Mouse (Mus musculus): ENCODE results near the gene Cbs.
"Not testable (repeated sequence)": the region's sequence is repeated elsewhere in the genome, so short reads cannot be mapped to it uniquely, and the experiment has no call there.

The Cbs gene

DNA sequence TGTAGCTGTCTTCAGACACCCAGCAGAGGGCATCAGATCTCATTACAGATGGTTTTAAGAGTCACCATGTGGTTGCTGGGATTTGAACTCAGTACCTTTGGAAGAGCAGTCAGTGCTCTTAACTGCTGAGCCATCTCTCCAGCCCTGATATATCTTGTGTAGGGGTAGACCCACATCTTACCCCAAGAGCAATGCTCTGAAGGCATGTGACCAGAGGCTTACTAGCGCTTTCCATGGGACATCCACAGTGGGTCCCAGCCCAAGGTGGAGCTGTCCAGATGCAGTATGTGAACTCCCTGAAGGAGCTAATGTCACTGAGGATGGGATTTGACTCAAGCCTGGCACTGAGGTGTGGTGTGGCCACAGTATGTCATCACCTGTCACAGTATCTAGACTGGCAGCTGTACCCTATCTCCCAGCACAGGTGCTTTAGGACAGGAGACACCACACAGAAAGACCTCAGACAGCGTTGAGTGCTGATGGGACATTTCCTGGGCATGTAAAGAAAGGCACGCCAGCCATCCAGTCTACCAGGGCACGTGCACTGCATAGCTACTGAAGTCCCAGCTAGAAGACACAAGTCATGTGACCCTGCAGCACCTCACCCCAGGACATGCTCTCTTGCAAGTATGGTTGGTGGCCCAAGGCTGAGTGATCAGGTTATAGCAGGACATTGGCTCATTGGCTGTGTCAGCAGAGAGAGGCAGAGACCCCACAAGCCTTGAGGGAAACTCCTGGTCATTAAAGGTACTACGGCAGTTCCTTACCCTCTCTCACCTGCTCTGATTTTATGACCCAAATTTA is 9.4 kb upstream of the Cbs start:
- no peak for DNase-seq (ENCODE audit: low read depth, low spot score)

DNA sequence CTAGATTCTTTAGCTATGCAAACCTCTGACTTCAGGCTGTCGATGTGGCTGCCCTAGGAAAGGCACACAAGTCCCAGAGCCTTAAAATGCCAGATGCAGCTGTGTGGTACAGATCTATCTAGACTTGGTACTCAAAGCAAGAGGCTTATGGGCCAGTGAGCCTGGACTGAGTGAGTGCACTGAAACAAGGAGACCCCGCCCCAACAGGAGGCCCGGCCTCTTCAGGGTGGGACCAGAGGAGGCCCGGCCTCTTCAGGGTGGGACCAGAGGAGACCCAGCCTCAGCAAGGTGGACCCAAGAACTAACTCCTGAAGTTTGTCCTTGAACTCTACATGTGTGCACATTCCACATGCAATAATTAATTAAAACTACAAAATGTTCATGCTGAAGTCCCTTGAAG is 5.9 kb upstream of the Cbs start:
- DNase-seq (ENCODE audit: low read depth, low spot score) = no peak

DNA sequence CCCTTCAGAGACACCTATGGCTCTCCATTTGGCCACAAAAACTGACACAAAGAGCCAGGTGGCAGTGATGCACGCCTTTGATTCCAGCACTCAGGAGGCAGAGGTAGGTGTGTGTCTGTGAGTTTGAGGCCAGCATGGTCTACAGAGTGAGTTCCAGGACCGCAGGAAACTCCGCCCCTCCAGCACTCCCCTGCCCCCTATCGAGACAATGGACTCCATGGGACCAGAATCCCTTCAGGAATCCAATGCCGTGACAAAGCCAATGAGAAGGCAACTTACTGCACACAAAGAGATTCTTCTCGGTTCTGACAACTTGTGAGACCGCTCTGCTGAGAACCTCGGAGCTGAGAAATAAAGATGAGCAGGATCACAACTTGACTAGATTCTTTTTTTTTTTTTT is 5.3 kb upstream of the Cbs start:
- DNase-seq (ENCODE audit: low read depth, low spot score) = no peak

DNA sequence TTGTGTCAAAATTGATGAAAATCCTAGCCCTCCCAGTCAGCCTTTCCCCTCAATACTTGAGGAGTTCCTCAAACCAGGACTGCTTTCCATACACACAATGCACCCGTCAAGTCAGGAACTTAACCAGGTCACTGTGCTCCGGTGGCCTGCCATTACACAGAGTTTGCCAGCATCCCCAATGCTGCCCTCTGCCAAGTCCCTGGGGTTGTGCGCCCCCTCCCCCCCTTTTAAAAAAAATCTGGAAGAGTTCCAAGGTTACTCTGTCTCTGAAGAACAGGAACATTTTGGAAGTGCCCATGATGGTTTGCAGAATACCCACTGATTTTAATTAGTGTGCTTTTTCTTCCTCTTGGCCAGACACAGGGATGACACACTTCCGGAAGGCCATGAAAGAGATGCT is 2.6 kb upstream of the Cbs start:
- no peak for DNase-seq (ENCODE audit: low read depth, low spot score)

DNA sequence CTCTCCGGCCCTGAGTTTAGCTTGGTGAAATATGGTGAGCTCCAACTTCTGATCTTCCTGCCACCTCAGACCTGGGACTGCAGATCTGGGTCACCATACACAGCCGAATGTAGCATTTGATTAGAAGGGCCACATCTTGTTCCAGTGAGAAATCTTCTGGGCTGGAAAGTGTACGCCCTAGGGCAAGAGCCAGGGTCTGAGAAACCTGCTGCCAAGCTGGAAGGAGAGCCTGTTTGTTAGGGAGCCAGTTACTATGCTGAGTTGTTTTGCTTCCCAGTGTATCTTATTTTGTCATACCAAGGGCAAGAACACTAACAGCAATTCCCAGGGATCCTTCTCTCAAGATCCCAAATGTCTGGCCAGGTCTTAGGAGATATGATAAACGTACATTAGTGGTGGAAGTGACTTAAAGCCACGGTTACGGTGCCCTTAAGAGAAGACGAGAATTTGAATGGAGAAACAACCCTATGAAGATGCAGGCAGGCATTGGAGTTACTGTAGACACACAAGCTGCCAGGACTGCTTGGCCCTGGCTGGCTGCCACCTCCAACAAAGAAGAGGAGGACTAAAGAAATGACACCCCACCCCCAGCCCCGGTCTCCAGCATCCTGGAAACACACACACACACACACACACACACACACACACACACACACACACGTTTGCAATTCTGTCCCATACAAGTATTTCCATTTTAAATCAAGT is 980 bp upstream of the Cbs start:
- DNase-seq (ENCODE audit: low read depth, low spot score) = no peak

DNA sequence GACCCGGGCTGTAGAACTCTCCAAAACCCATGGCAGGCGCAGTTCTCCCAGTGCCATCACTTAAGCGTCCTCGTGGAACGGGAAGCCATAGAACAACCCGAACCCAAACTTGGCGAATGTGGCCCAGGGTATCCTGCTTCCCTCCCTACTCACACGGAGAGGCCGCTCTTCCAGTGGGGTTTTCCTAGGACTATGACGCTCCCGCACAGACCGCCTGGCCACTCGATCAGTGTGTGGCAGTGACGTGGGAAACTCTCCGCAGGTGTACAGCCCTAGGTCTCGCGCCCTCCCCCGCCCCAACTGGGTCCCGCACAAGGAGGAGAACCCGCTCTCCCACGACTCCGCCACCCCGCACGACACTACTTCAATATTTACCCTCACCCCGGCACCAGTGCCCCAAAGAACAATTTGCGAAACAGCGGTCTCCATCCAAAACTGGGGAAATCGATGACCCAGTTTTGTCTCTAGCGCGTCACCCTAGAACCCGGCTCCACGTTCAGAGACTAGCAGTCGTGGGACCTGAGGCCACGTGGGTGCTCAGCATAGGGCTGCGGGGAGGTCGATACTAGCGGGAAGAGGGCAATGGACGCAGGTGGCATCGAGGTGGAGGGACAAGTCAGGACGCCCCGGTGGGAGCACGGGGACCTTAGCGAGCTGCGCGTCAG is 629 bp downstream of the Cbs start:
- no peak for DNase-seq (ENCODE audit: low read depth, low spot score)

DNA sequence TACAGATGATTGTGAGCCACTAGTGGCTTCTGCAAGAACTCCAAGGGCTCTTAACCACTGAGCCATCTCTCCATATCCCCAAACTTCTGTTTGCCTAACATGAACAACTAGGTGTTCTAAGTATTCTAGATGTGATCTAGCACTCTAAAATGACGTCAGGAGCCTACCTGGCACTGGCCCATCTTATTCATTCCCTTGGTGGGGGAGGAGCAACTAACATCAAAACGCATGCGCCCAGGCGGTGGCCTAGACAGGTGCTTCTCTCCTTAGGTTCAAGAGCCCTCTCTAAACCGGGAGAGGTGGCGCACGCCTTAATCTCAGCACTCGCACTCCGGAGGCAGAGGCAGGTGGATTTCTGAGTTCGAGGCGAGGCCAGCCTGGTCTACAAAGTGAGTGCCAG is 1.3 kb downstream of the Cbs start:
- DNase-seq (ENCODE audit: low read depth, low spot score) = no peak

DNA sequence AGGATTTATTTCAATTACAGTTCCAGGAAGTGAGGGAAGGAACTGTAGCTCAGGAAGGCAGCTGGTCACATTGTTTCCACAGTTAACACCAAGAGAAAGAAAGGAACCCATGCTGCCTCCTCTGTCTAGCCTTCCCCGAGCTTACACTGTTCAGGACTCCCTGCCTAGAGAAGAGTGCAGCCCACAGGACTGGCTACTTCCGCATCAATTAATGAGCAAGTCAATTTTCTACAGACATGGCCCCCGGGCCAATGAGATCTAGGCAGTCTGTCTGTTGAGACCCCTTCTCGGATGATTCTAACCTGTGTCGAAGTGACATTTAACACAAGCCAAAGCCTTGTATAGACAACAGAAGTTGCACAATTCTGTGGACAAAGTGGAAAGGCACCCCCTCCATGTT is 2.1 kb downstream of the Cbs start:
- no peak for DNase-seq (ENCODE audit: low read depth, low spot score)

DNA sequence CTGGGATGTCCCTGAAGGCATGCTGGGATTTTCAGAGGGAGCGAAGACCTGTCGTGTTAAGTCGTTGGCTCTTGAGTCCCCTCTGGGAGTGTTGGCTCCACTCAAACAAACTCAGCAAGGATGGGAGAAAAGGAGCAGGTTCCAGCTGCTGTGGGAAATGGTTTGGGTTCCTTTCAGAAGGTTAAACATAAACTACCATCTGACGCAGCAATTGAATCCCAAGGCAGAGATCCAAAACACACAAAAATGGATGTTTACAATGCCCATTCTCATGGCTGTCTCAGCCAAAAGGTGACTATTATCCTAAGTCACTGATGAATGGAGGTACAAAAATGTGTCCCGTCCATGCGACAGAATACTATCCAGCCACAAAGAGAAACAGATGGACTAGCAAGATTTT is 4.0 kb downstream of the Cbs start:
- no peak for DNase-seq (ENCODE audit: low read depth, low spot score)

DNA sequence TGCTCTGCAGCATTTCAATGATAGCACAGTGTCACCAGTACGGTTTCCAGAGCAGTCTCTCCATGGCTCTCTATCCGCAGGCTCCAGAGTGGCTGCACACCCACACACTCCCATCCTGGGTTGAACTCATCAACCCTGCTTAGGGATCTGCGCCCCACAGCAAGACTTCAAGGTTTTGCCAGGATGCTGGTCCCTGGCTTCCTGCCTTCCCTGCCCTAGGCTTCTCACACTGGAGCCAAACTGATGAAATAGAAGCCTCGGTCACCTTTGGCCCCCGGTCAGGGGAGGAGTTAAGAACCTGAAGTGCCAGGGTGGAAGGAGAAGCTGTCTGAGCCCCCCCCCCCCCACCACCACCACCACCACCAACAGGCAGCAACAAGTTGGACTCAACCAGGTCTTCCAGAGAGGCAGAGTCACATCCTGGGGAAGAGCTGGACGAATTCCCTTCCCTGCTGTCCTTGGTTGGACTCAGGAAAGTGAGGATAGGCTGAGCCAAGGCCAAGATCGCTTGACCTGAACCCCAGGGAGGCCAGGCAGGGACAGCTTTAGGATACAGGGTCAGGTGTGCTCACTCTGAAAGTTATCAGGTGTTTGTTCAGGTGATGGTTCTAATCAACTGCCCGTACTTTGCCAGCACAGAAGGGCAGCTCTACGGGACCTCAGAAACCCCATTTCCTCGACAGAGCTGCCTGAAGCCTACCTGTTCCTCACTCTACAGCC is 5.8 kb downstream of the Cbs start:
- DNase-seq (ENCODE audit: low read depth, low spot score) = no peak

DNA sequence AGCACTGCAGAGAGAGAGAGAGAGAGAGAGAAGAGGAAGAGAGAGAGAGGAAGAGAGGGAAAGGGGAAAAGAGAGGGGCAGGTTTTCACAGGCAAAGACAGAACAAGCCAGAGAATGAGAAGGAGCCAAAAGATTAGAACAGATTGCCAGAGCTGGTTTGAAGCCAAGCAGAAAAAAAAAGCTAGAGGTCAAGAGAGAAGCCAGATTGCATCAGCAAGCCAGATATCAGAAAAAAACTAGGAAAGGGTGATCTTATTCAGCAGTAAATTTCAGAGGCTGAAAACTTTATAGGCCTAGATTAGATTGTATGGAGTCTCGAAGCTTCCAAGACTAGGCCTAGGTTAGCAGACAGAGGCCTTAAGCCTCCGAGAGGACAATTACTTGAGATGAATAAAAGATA is 9.1 kb downstream of the Cbs start:
- DNase-seq (ENCODE audit: low read depth, low spot score) = no peak

DNA sequence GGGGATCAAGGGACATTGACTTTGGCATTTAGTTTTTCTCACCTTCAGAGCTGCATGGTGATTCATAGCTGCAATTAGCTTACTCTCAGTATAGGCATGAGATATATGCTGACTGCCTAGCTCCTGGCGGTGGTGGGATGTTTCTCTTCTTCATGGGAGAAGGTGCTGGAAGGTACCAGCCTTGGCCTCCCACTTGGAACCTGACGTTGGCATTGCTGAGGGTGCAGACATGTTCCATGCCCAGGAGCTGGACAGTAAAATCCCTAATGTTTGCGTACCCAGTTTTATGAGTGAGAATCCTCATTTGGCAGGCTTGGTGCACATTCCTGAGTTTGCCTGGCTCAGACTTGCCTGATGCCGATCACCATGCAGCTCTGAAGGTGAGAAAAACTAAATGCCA is 13.9 kb downstream of the Cbs start:
- no peak for DNase-seq (ENCODE audit: low read depth, low spot score)

DNA sequence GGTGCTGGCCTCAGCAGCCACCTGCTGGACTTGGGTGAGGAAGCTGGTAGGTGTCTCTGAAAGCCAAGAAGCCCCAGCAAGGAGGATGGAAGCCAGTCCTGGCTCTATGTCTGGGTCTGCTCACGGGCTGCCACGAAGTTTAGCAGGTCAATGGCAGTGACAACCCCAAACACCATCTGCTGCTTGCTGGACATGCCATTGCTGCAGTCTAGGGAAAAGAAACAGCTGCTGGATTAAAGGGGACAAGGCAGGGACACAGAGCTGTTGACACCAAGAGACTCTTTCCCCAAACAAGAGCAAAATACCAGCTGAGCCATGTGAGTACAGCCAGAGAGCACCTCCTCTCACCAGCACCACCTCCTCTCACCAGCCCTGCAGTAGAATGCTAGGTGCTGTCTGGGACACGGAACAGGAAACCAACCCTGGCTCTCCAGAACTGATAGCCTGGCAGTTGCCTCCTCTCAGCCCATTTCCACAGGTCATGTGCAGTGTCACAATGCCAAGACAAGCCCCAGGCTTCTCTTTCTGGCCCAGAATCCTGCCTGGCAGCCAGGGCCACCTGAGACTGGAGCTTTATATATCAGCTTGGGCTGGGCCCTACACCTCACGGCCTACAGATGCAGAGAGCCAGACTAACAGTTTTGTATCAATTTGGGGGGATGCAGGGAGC is 23.8 kb downstream of the Cbs start:
- no peak for DNase-seq (ENCODE audit: low read depth, low spot score)

DNA sequence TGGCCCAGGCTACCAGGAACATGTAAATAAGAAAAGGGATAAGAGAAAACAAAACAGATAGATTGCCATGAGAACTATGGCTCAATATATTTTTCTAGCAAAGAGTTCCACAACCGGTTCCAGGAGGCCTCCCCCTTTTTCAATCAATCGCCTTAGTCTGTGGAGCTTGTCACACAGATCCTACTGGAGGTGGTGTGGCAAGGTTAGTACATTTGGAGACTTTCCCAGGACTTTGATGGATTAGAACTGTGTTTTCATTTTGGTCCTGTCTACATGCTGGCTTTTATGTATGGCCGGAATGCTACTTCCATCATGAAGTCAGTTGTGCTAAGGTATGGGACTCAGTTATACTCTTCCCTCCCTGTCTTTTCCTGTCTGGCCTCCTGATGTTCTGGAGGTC is 27.1 kb downstream of the Cbs start:
- no peak for DNase-seq (ENCODE audit: low read depth, low spot score)

DNA sequence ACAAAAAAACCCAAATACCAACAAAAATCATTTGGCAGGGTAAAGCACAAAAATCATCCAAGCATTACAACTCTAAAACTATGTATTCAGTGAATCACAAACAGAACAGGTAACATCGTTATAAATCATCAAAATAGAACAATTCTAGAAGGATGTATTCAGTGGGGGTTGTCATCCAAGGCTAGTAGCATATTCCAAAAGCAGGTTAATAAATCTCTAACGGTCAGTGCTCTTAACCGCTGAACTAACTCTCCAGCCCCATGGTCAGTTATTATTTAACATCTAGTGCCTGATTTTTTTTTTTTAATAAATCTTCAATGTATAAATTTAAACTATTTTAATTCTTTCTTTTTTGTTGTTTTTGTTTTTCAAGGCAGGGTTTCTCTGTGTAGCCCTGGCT is 27.9 kb downstream of the Cbs start:
- not testable (repeated sequence) for DNase-seq (ENCODE audit: low read depth, low spot score)

DNA sequence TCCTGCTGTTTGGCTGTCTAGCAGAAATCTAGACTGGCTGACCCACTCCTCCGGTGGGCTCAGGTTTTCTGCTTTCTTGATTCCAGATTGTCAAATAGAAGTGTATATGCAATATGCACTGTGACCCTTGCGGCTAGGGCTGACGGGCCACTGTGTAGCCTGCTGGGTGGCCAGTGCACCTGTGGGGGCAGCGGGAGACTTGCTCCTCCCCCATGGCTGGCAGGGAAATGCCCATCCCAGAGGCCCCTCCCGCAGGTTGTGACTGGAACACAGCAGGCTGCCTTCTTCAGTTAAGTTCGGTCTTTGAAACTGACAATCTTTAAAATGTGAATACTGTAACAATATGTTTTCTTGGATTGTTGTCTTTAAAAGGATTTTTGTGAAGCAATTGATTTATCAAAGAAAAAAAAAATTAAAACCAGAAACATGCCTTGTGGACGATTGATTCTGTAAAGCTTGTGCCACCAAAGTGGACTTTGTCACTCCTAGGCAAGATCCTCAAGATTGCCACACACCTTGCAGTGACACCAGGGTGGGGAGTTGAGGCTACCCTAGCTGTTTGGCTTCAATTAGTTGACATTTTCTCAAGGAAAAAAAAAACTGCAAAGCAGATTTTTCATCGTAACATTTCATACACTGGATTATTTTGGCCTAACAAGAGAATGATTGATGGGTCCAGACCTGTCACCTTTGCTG is 29.6 kb downstream of the Cbs start:
- no peak for DNase-seq (ENCODE audit: low read depth, low spot score)

DNA sequence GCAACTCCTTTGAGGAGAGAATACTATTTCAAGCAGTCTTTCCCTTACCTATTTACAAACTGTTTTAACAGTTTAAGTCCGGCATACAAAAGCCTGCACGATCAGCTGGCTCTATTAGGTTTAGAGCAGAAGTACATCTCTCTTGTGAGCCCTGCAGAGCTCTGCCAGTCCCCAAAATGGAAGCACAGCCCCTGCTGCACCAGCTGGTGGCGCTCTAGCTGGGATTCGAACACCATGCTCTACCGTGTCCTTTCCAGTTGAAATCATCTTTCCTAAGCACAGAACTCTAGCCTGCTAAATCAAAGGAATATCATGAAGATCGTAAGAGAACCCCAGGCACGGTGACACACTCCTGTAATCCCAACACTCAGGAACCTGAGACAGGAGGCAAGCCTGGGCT is 30.6 kb downstream of the Cbs start:
- no peak for DNase-seq (ENCODE audit: low read depth, low spot score)

DNA sequence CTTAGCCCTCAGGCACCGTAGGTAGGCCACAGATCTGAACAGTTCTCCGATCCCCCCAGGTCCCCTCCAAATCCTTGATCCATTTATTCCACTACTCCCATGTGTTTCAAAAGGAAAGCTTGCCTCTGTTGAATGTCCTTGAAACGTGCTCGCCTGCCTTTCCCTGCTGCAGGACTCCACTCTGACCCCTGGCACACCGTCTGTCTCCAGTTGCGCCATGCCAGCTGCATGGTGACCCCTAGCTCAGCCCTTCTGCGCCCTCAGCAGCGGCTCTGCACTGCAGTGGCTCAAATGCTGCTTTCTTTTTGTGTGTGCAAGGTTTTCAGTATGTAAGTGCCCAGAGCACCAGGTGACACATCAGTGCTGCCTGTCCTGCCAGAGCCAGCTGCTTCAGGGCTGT is 38.4 kb downstream of the Cbs start:
- DNase-seq (ENCODE audit: low read depth, low spot score) = no peak

DNA sequence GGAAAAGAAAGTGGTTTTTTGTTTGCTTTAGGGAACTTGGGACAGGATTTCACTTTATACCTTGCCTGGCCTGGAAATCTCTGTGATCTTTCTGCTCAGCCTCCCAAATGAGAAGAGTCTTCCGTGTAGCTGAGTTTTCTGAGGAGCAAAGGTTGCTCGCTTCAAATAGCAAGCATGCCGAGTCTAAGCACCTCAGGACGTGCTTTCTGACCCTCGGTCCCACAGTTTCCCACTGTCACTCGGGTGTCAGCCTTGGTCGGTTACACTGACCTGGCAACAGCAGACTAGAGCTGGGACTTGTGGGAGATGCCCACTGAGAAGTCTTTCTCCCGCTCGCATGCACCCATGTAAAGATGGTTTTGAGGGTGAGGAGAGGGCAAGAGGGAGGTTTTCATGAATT is 39.1 kb downstream of the Cbs start:
- DNase-seq (ENCODE audit: low read depth, low spot score) = no peak

DNA sequence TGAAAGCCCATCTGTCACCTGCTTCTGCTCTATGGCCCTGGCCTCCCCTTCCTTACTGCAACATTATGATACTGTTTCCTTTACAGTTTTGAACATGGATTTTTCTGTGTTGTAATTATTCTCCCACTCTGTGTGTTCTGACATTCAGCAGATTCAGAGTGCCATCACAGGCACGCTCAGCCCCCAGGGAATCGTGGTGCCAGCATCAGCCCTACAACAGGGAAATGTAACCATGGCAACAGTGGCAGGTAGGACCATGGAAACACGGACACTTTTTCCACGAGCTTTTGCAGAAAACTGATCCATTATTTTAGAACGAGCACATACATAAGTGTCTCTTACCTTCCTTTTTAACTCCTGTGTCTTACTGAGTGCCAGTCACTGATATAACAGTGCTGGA is 42.0 kb downstream of the Cbs start:
- peak; percentile 40 for DNase-seq (ENCODE audit: low read depth, low spot score)

DNA sequence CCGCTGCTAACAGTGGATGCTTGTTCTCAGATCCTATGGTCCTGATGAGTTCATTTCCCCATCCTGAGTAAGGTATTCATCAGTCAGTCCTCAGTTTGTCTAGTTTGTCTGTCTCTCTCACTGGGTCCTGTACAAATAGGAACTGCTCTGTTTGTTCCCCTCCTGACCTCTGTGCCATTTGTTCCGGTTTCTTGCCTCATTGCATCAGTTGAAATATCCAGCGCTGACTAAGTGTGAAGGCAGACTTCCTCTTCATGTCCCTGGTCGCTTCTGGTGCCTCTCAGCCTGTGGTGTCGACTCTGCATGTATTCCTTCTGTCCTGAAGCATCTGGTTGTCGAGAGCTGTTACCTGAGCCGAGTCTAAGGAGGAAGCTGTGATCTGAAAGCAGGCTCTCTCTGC is 42.4 kb downstream of the Cbs start:
- DNase-seq (ENCODE audit: low read depth, low spot score) = no peak

All from brain, embryonic 18.5 days (tissue).